Mouse (Mus musculus) lung, postnatal 0 days (tissue): ENCODE measurements around the gene Lrrc23. TPM values are rescaled to one million over a fixed set of nuclear protein-coding genes. Genes with fewer than 3 reads are reported as not detected.

ENCODE experiments used
- ATAC-seq: fragments of 200-750 bp; cut with Nextera tagmentation; 2 replicates; pipeline ENCODE4 v1.8.0; 2017; ENCODE audit warnings: moderate library complexity
- DNase-seq: peaks from one replicate; pipeline ENCODE4 v3.0.0-alpha.2; 2016; ENCODE audit warnings: low spot score
- H3K27ac ChIP-seq: fragments of 300-500 bp; sonication (generic); 2 replicates; pipeline ENCODE4 v1.5.1; 2014; ENCODE audit warnings: antibody characterized with exemption, mild to moderate bottlenecking, low read length, mixed read lengths
- H3K27me3 ChIP-seq: fragments of 300-500 bp; sonication (generic); replicated peaks from 2 replicates; pipeline ENCODE4 v1.6.1; 2014; ENCODE audit warnings: low read length, mixed read lengths; ENCODE audit not compliant: insufficient read depth
- H3K36me3 ChIP-seq: fragments of 300-500 bp; sonication (generic); 2 replicates; pipeline ENCODE4 v1.6.1; 2014; ENCODE audit warnings: low read length, mixed read lengths; ENCODE audit not compliant: insufficient read depth
- H3K4me1 ChIP-seq: fragments of 300-500 bp; sonication (generic); 2 replicates; pipeline ENCODE4 v1.6.1; 2014; ENCODE audit warnings: antibody characterized with exemption, low read depth, low read length, mixed read lengths; ENCODE audit not compliant: insufficient read depth
- H3K4me2 ChIP-seq: fragments of 300-500 bp; sonication (generic); replicated peaks from 2 replicates; pipeline ENCODE4 v1.6.1; 2014; ENCODE audit warnings: low read depth, mild to moderate bottlenecking, low read length, moderate library complexity, mixed read lengths
- H3K4me3 ChIP-seq: fragments of 300-500 bp; sonication (generic); 2 replicates; pipeline ENCODE4 v1.5.1; 2014; ENCODE audit warnings: low read depth, low read length
- H3K9ac ChIP-seq: fragments of 300-500 bp; sonication (generic); replicated peaks from 2 replicates; pipeline ENCODE4 v1.6.1; 2014; ENCODE audit warnings: low read depth, mild to moderate bottlenecking
- H3K9me3 ChIP-seq: fragments of 300-500 bp; sonication (generic); 2 replicates; pipeline ENCODE4 v1.6.1; 2016; ENCODE audit warnings: low read length, mixed read lengths
- CTCF ChIP-seq: IDR thresholded peaks from 2 replicates; pipeline ENCODE4 v1.5.1; 2016; ENCODE audit warnings: antibody characterized with exemption, mild to moderate bottlenecking
- EP300 ChIP-seq: IDR thresholded peaks from 2 replicates; pipeline ENCODE4 v1.6.1; 2016; ENCODE audit warnings: antibody characterized with exemption, mild to moderate bottlenecking, control low read depth
- WGBS: fragments of 180-500 bp; shearing (Covaris S2); extraction: QIAGEN DNeasy Blood & Tissue Kit; methylation state at CpG from one replicate; pipeline ENCODE4 v1.1.7; 2014; 5-methylcytosine and 5-hydroxymethylcytosine counted together
- polyA plus RNA-seq: library from polyadenylated mRNA; unstranded; fragments of >200 nt; fragmentation: Nextera tagmentation; extraction: Ambion mirVana; gene quantifications from 2 replicates; pipeline ENCODE4 v1.2.1, GENCODE M21; 2015

Lrrc23 gene
- polyA plus RNA-seq, 1 experiment from 2014 or later: 26.7 TPM

DNA sequence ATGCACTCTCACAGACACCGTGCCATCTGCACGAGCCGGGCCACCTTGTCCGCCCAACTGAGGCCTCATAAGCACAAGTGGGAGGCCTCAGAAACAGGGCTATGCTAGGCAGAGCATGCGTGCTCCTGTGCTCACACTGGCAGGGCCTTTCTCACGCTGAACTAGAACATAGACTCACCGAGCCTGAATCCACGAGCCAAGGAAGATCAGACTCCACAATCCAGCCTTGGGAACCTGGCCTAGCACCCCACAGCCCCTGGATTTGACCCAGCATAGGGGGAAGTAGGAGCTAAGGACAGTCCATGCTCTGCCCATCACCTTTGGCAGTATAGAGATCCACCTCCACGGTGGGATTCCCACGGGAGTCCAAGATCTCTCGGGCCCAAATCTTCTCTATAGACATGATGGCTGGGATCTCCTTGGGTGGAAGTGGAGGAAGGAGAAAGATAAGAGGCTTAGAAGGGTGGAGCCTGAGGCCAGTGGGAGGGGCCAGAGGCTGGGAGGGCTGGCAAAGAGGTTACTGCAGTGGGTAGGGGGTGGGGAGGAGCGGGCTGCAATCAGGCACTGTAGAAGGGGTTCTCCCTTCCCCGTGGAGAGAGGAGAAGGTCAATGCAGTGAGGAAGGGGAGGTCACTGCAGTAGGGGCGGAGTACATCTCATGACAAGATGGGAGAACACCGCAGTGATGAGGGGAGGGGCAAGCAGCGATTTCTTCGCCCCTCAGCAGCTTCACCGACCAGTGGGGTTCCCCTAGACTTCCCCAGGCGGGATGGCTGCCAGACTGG is 11.4 kb downstream of the Lrrc23 start:
- no peaks in the 10 kb centered on the region for H3K27me3 ChIP-seq
- no peaks in the 10 kb centered on the region for H3K36me3 ChIP-seq
- peak overlapping the region; percentile 80; the same call in 1 of the 2 replicates for H3K4me2 ChIP-seq
- no peak; the same call in 1 of the 2 replicates for ATAC-seq
- TF ChIP-seq EP300 (no peak), CTCF (no peak)
- DNase-seq: no peak
- H3K9me3 ChIP-seq: no peaks in the 10 kb centered on the region
- no peak overlapping the region for H3K4me3 ChIP-seq
- 37% methylated on average over 17 of the region's 19 CpGs for WGBS
- no peak overlapping the region for H3K27ac ChIP-seq
- H3K4me1 ChIP-seq: peaks cover 3% of the 10 kb centered on the region; the same call in 1 of the 2 replicates
- H3K9ac ChIP-seq: no peak overlapping the region

DNA sequence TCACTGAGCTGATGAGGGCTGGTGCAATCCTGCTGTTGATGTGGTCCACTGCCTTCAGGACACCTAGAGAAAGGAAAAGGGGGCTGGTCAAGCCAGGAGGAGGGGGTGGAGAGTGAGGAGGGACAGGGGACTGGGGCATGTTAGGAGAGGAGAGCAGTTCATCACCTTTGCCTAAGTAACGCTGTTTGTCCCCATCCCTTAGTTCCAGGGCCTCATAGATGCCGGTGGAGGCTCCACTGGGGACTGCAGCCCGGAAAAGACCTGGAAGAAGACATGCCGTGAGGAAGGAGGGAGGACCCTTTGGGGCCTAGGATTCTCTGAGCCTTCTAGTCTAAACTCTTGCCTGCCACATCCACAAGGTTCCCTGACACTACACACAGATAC is 12.0 kb downstream of the Lrrc23 start:
- H3K36me3 ChIP-seq: no peaks in the 10 kb centered on the region
- peaks cover 3% of the 10 kb centered on the region; the same call in 1 of the 2 replicates for H3K4me1 ChIP-seq
- no peak for ATAC-seq
- H3K9ac ChIP-seq: no peak overlapping the region
- TF ChIP-seq CTCF (no peak), EP300 (no peak)
- no peaks in the 10 kb centered on the region for H3K9me3 ChIP-seq
- H3K27ac ChIP-seq: no peak overlapping the region
- H3K4me2 ChIP-seq: no peak overlapping the region
- 42% methylated on average over 4 of the region's 4 CpGs for WGBS
- DNase-seq: no peak
- no peaks in the 10 kb centered on the region for H3K27me3 ChIP-seq
- no peak overlapping the region for H3K4me3 ChIP-seq

DNA sequence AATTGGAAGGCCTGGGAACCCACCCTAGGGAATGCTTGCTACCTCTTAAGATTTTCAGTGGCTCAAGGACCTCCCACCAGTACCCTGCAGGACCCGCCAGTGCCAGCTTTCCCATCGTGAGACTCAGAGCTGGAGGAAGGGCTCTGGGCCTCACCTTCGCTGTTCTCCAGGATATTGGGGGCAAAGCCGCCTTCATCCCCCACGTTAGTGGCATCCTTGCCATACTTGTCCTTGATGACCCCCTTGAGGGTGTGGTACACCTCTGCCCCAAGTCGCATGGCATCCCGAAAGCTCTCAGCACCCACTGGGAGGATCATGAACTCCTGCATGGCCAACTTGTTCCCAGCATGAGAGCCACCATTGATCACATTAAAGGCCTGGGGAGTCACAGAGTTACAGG is 13.6 kb downstream of the Lrrc23 start:
- Histone ChIP-seq H3K27me3 (no peaks in the 10 kb centered on the region), H3K4me2 (no peak overlapping the region), H3K36me3 (no peaks in the 10 kb centered on the region), H3K9me3 (no peaks in the 10 kb centered on the region), H3K27ac (no peak overlapping the region), H3K4me1 (peaks cover 3% of the 10 kb centered on the region; the same call in 1 of the 2 replicates), H3K9ac (no peak overlapping the region), H3K4me3 (no peak overlapping the region)
- no peak for ATAC-seq
- 83% methylated on average over 7 of the region's 7 CpGs for WGBS
- TF ChIP-seq CTCF: no peak
- no peak for TF ChIP-seq EP300
- no peak for DNase-seq

DNA sequence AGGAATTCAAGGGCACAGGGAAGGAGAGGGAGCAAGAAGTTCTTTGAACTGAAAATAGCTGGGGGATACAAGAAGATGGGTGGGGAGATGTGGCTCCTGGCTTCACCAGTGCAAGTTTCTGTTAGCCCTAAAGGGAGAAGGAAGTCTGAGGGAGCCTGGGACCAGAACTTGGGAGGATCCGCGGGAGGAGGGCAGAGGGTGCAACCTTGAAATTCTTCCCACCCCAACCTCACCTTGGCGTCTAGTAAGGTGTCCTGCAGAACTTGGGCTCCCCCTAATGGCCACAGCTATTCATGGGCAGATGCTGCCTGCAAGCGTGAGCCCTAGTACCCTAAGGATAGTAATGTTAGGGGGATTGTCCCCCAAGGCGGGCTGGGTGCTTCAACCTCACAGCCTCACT is 20.3 kb downstream of the Lrrc23 start:
- ATAC-seq: peak; percentile 23
- no peak overlapping the region for H3K9ac ChIP-seq
- H3K9me3 ChIP-seq: no peaks in the 10 kb centered on the region
- 2% methylated on average over 5 of the region's 5 CpGs for WGBS
- peak; percentile 95 for DNase-seq
- H3K4me3 ChIP-seq: no peak overlapping the region
- H3K27ac ChIP-seq: peak overlapping the region; percentile 97
- no peaks in the 10 kb centered on the region for H3K36me3 ChIP-seq
- no peaks in the 10 kb centered on the region for H3K27me3 ChIP-seq
- peak; percentile 97 for TF ChIP-seq CTCF
- no peak for TF ChIP-seq EP300
- peaks cover 20% of the 10 kb centered on the region for H3K4me1 ChIP-seq
- H3K4me2 ChIP-seq: peak overlapping the region; percentile 30

DNA sequence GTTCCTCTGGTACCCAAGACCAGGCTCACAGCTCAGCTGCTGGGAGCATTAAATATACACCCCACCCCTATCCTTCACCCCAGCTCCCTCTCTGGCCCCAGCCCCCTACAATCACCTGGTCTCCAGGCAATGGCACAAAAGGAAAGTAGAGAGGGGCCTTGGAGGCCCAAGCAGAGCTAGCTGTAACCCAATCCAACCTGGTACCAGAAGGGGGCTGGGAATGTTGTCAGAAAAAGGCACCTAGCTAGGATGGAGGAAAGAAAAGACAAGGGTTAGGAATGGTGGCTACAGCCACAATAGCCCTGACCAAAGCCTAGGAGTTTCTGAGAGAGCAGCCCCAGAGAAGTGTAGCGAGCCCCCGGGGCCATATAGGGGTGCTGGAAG is 20.7 kb downstream of the Lrrc23 start:
- Histone ChIP-seq H3K9ac (no peak overlapping the region), H3K4me3 (no peak overlapping the region), H3K36me3 (no peaks in the 10 kb centered on the region), H3K27me3 (no peaks in the 10 kb centered on the region), H3K4me2 (peak overlapping the region; percentile 30), H3K4me1 (peaks cover 20% of the 10 kb centered on the region), H3K27ac (peak overlapping the region; percentile 97), H3K9me3 (no peaks in the 10 kb centered on the region)
- no peak for TF ChIP-seq CTCF
- TF ChIP-seq EP300: no peak
- 52% methylated on average over 2 of the region's 2 CpGs for WGBS
- no peak for DNase-seq
- no peak for ATAC-seq

DNA sequence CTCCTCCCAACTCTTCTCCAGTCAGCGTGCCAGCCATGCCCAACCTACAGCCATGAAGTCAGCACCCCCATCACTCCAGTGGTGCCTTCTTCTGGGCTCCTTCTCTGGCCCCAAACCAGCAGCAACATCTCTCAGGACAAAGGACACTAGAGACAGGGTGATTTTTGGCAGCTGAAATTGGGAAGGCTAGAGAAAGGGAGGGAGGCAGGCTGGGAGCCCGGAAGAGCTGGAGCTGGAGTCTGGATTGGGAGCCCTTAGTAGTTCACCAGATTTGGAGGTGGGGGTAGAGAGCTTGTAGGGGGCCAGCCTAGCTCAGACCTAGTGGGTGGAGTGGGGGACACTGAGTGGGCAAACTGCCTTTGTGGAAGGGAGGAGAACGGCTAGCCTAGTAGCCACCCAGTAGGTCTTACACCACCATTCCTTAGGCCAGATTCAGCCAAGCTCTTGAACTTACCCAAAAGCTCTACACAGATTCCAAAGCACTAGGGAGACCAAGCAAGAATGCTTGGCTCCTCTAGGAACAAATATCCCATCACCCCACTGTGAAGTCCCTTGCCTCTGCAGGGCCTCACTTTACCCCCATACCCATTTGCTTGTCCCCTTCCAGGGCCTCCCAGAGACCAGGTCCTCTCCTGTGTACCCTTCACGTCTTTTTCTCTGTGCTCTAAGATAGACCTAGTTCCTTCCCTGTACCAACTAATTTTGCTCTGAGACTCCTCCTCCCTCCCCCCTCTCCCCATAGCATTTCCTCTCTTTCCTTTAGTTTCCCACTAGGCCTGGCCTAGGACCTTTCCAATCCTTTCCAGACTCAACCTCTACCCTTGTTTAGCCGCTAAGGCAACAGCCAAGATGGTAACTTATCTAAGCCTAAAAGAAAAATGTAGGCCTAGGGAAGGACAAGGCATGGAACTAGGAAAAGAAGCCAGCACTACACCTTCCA is 21.3 kb downstream of the Lrrc23 start:
- no peak for TF ChIP-seq EP300
- no peak for TF ChIP-seq CTCF
- Histone ChIP-seq H3K4me3 (0 out of 2 replicates have a peak overlapping the region, but pooled peaks have one; percentile 93), H3K4me2 (peak overlapping the region; percentile 64), H3K4me1 (peaks cover 20% of the 10 kb centered on the region), H3K9me3 (no peaks in the 10 kb centered on the region), H3K9ac (no peak overlapping the region), H3K27ac (peak overlapping the region; percentile 97), H3K36me3 (no peaks in the 10 kb centered on the region), H3K27me3 (no peaks in the 10 kb centered on the region)
- 38% methylated on average over 5 of the region's 5 CpGs for WGBS
- DNase-seq (peak; percentile 77), ATAC-seq (peak; percentile 11; the same call in 1 of the 2 replicates)
